Mouse (Mus musculus) stomach, embryonic 14.5 days (tissue): ENCODE results near the gene Abhd5. TPM values are rescaled to one million over a fixed set of nuclear protein-coding genes. Genes with fewer than 3 reads are reported as not detected.

Experiments used
- ATAC-seq: fragments of 200-750 bp; cut with Nextera tagmentation; 2 replicates; pipeline ENCODE4 v1.8.0; 2017; ENCODE audit warnings: low read depth, moderate TSS enrichment; ENCODE audit not compliant: insufficient number of reproducible peaks, insufficient read depth, low FRiP score
- H3K27ac ChIP-seq: fragments of 300-500 bp; sonication (generic); 2 replicates; pipeline ENCODE4 v1.5.1; 2014; ENCODE audit warnings: mild to moderate bottlenecking, low read length, moderate library complexity, mixed read lengths
- H3K27me3 ChIP-seq: fragments of 300-500 bp; sonication (generic); 2 replicates; pipeline ENCODE4 v1.6.1; 2014; ENCODE audit warnings: low read length, control low read depth, mixed read lengths; ENCODE audit not compliant: control insufficient read depth, insufficient read depth
- H3K36me3 ChIP-seq: fragments of 300-500 bp; sonication (generic); 2 replicates; pipeline ENCODE4 v1.6.1; 2014; ENCODE audit warnings: mild to moderate bottlenecking, control low read depth, low read length, moderate library complexity, mixed read lengths; ENCODE audit not compliant: control insufficient read depth, insufficient read depth
- H3K4me1 ChIP-seq: fragments of 300-500 bp; sonication (generic); 2 replicates; pipeline ENCODE4 v1.6.1; 2014; ENCODE audit warnings: low read length, control low read depth, mixed read lengths; ENCODE audit not compliant: control insufficient read depth, insufficient read depth
- H3K4me2 ChIP-seq: fragments of 300-500 bp; sonication (generic); replicated peaks from 2 replicates; pipeline ENCODE4 v1.6.1; 2014; ENCODE audit warnings: low read depth, low read length, control low read depth
- H3K4me3 ChIP-seq: fragments of 300-500 bp; sonication (generic); 2 replicates; pipeline ENCODE4 v1.5.1; 2014; ENCODE audit warnings: low read depth, low read length, control low read depth
- H3K9ac ChIP-seq: fragments of 300-500 bp; sonication (generic); replicated peaks from 2 replicates; pipeline ENCODE4 v1.6.1; 2014; ENCODE audit warnings: low read depth, mild to moderate bottlenecking, control low read depth, low read length, moderate library complexity, mixed read lengths
- H3K9me3 ChIP-seq: fragments of 300-500 bp; sonication (generic); 2 replicates; pipeline ENCODE4 v1.6.1; 2016; ENCODE audit warnings: low read depth, low read length, control low read depth; ENCODE audit not compliant: control insufficient read depth
- WGBS: fragments of 180-500 bp; shearing (Covaris S2); extraction: QIAGEN DNeasy Blood & Tissue Kit; methylation state at CpG from one replicate; pipeline ENCODE4 v1.1.7; 2014; 5-methylcytosine and 5-hydroxymethylcytosine counted together
- polyA plus RNA-seq: library from polyadenylated mRNA; unstranded; fragments of >200 nt; fragmentation: Nextera tagmentation; extraction: Ambion mirVana; gene quantifications from 2 replicates; pipeline ENCODE4 v1.2.1, GENCODE M21; 2014

Abhd5 gene
- polyA plus RNA-seq, 1 experiment from 2014 or later, result 24.6 TPM

GRCm38 (mm10) chr9:122378986-122379385 is 27.6 kb downstream of the Abhd5 start:
- H3K4me3 ChIP-seq, result no peak overlapping the region
- 87% methylated on average over 6 of the region's 6 CpGs for WGBS

GRCm38 (mm10) chr9:122380959-122381358 is 29.6 kb downstream of the Abhd5 start:
- no peak overlapping the region for H3K4me2 ChIP-seq
- no peaks in the 10 kb centered on the region for H3K27me3 ChIP-seq
- ATAC-seq, result no peak
- H3K4me3 ChIP-seq, result no peak overlapping the region
- peaks cover 5% of the 10 kb centered on the region; the same call in 1 of the 2 replicates for H3K36me3 ChIP-seq
- H3K27ac ChIP-seq, result no peak overlapping the region
- H3K4me1 ChIP-seq, result no peaks in the 10 kb centered on the region
- 89% methylated on average over 6 of the region's 6 CpGs for WGBS
- H3K9me3 ChIP-seq, result no peaks in the 10 kb centered on the region
- no peak overlapping the region for H3K9ac ChIP-seq

More at GRCm38 (mm10) chr9:122378986-122379385, 27.6 kb downstream of the Abhd5 start:
- Histone ChIP-seq H3K9me3 (no peaks in the 10 kb centered on the region), H3K9ac (no peak overlapping the region), H3K27me3 (no peaks in the 10 kb centered on the region), H3K4me2 (no peak overlapping the region), H3K36me3 (peaks cover 5% of the 10 kb centered on the region; the same call in 1 of the 2 replicates), H3K4me1 (no peaks in the 10 kb centered on the region), H3K27ac (no peak overlapping the region)
- ATAC-seq, result no peak

- H3K9ac ChIP-seq, result no peak overlapping the region
- H3K4me1 ChIP-seq, result no peaks in the 10 kb centered on the region
- WGBS, result 82% methylated on average over 6 of the region's 6 CpGs
- ATAC-seq, result no peak
- H3K27me3 ChIP-seq, result no peaks in the 10 kb centered on the region
- peaks cover 5% of the 10 kb centered on the region; the same call in 1 of the 2 replicates for H3K36me3 ChIP-seq
- no peaks in the 10 kb centered on the region for H3K9me3 ChIP-seq
- no peak overlapping the region for H3K4me3 ChIP-seq
- H3K4me2 ChIP-seq, result no peak overlapping the region
- no peak overlapping the region for H3K27ac ChIP-seq
These were observed 30.6 kb downstream of the Abhd5 start for GRCm38 (mm10) chr9:122382006-122382405.

- H3K9me3 ChIP-seq, result no peaks in the 10 kb centered on the region
- no peaks in the 10 kb centered on the region for H3K4me1 ChIP-seq
- no peak overlapping the region for H3K9ac ChIP-seq
- H3K4me3 ChIP-seq, result no peak overlapping the region
- 50% methylated on average over 3 of the region's 3 CpGs for WGBS
- no peaks in the 10 kb centered on the region for H3K36me3 ChIP-seq
- no peaks in the 10 kb centered on the region for H3K27me3 ChIP-seq
- no peak for ATAC-seq
- no peak overlapping the region for H3K27ac ChIP-seq
- no peak overlapping the region for H3K4me2 ChIP-seq
These were observed 34.6 kb downstream of the Abhd5 start for GRCm38 (mm10) chr9:122386015-122386414.

GRCm38 (mm10) chr9:122389287-122389920 is 38.0 kb downstream of the Abhd5 start:
- Histone ChIP-seq H3K4me3 (no peak overlapping the region), H3K9ac (no peak overlapping the region), H3K27ac (no peak overlapping the region), H3K9me3 (no peaks in the 10 kb centered on the region), H3K36me3 (no peaks in the 10 kb centered on the region), H3K27me3 (no peaks in the 10 kb centered on the region), H3K4me1 (no peaks in the 10 kb centered on the region), H3K4me2 (no peak overlapping the region)
- 74% methylated on average over 5 of the region's 5 CpGs for WGBS
- ATAC-seq, result no peak

DNA sequence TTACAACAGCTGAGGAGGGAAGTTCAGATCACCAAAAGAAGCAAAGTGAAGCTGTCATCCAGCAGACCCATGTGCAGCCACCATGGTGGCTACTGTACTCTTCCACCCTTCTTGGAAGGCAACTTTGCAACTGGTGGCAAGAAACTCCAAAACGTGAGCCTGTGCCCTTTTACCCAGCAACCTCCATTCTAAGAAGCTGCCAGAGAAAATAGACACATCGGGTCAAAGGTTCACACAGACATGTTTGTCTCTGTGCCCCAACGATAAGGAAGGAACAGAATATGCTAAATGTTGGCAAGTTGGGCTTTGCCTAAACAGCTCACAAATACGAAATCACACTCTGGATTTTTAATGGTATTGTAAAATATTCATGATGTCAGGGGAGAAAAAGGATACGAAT is 44.4 kb downstream of the Abhd5 start:
- Histone ChIP-seq H3K4me2 (no peak overlapping the region), H3K4me1 (no peaks in the 10 kb centered on the region), H3K9me3 (no peaks in the 10 kb centered on the region), H3K4me3 (no peak overlapping the region), H3K27me3 (no peaks in the 10 kb centered on the region), H3K27ac (no peak overlapping the region), H3K9ac (no peak overlapping the region), H3K36me3 (no peaks in the 10 kb centered on the region)
- 75% methylated on average over 5 of the region's 5 CpGs for WGBS
- no peak for ATAC-seq

GRCm38 (mm10) chr9:122397156-122397555 is 45.7 kb downstream of the Abhd5 start:
- H3K4me1 ChIP-seq, result no peaks in the 10 kb centered on the region
- no peaks in the 10 kb centered on the region for H3K9me3 ChIP-seq
- H3K27ac ChIP-seq, result no peak overlapping the region
- no peak overlapping the region for H3K4me2 ChIP-seq
- no peaks in the 10 kb centered on the region for H3K36me3 ChIP-seq
- no peak for ATAC-seq
- 69% methylated on average over 1 of the region's 1 CpGs for WGBS
- H3K4me3 ChIP-seq, result no peak overlapping the region
- no peak overlapping the region for H3K9ac ChIP-seq
- H3K27me3 ChIP-seq, result no peaks in the 10 kb centered on the region

DNA sequence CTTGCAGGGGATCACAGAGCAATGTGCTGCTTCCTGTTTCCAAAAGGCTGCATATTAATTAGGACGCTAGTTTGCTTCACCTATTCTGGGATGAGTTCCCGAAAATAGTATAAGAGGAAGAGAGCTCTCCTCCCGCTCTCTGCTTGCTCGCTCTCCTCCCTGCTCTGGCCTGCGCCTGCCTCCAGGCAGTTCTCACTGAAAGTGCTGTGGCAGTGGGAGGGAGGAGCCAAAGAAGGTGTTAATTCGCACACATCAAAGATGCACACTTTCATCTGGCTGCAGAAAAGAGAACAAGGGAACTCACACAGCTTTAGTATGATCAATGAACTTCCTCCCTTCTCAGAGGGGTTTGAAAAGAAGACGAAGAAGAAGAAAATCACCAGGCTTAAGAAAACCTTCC is 47.3 kb downstream of the Abhd5 start:
- H3K4me3 ChIP-seq, result no peak overlapping the region
- ATAC-seq, result no peak
- H3K4me2 ChIP-seq, result no peak overlapping the region
- H3K9me3 ChIP-seq, result no peaks in the 10 kb centered on the region
- H3K4me1 ChIP-seq, result no peaks in the 10 kb centered on the region
- WGBS, result 50% methylated on average over 7 of the region's 7 CpGs
- no peak overlapping the region for H3K27ac ChIP-seq
- H3K36me3 ChIP-seq, result no peaks in the 10 kb centered on the region
- H3K9ac ChIP-seq, result no peak overlapping the region
- no peaks in the 10 kb centered on the region for H3K27me3 ChIP-seq

GRCm38 (mm10) chr9:122401239-122401638 is 49.8 kb downstream of the Abhd5 start:
- no peak for ATAC-seq
- Histone ChIP-seq H3K27me3 (no peaks in the 10 kb centered on the region), H3K4me2 (no peak overlapping the region), H3K36me3 (no peaks in the 10 kb centered on the region), H3K9me3 (no peaks in the 10 kb centered on the region), H3K4me3 (no peak overlapping the region), H3K4me1 (no peaks in the 10 kb centered on the region), H3K27ac (no peak overlapping the region), H3K9ac (no peak overlapping the region)
- WGBS, result 83% methylated on average over 4 of the region's 4 CpGs
